In the genomic region with DNA sequence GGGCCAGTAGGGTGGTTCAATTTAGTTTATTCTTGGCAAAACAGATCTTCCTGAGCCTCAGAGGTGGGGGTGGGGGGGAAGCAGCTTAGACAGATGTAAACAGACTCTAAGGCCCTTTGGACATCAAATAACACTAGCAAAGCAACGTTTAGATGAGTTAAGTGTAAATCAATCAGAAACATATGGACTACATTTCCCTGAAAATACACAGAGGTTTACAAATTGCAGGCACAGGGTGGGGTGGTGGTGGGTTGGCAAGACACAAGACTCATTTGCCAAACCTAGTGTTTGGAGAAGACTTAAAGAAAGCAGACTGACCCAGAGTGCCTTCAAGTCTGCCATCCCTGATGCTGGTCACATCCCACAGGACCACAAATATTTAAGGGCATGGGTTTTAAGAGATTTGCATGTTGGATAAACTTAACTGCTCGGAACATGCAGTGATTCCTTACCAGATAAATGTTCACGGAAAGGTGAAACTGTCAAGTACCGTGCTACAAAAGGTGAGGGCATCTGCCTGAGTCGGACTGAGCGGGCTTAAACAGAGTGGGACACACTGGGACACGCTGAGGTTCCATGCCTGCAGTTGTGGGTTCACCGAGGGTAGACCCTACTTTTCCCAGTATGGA, we compare ENCODE assay signal across 15 mouse cellular contexts.
DNase-seq lines count a peak whose midpoint lies in the region; ATAC-seq lines count a peak whose summit lies in the region.
"Had no signal": no experiment of that assay in that cellular context is flagged by ENCODE, and none has a peak within 500 bp of the region (broad histone marks: within the 10 kb centered on the region; RNA-seq: fewer than 3 reads in every experiment).

No protein-coding gene starts in this region.

- H3K36me3 ChIP-seq in forebrain, embryonic 11.5 days (ENCODE audit: control insufficient read depth, insufficient read depth, low read length) = no peaks in the 10 kb centered on the region
- no peaks in the 10 kb centered on the region for H3K36me3 ChIP-seq in forebrain, embryonic 10.5 days (replicated peaks)
- no peaks in the 10 kb centered on the region for H3K36me3 ChIP-seq in embryonic facial prominence, embryonic 15.5 days
- H3K36me3 ChIP-seq in kidney, embryonic 16.5 days (ENCODE audit: insufficient read depth, low read length) = no peaks in the 10 kb centered on the region
- H3K36me3 ChIP-seq: hindbrain, embryonic 15.5 days; neural tube, embryonic 12.5 days had no signal

- 0 out of 2 replicates have a peak, but pooled peaks have one; percentile 29 for ATAC-seq in forebrain, embryonic 11.5 days (replicated peaks; ENCODE audit: low FRiP score)
- peak; percentile 82 for ATAC-seq in embryonic facial prominence, embryonic 15.5 days (ENCODE audit: insufficient number of reproducible peaks, low FRiP score, low TSS enrichment, low read depth)
- ATAC-seq in kidney, embryonic 16.5 days (ENCODE audit: low FRiP score, low TSS enrichment) = no peak

- no peak overlapping the region for H3K27ac ChIP-seq in forebrain, embryonic 11.5 days (ENCODE audit: low read depth, low read length)
- H3K27ac ChIP-seq in forebrain, embryonic 10.5 days = no peak overlapping the region
- H3K27ac ChIP-seq in embryonic facial prominence, embryonic 15.5 days (replicated peaks) = peak overlapping the region; percentile 63
- no peak overlapping the region for H3K27ac ChIP-seq in kidney, embryonic 16.5 days (ENCODE audit: low read length)
- H3K27ac ChIP-seq: hindbrain, embryonic 15.5 days; neural tube, embryonic 12.5 days had no signal

- WGBS in forebrain, embryonic 11.5 days = 8% methylated on average over 8 of the region's 8 CpGs
- WGBS in forebrain, embryonic 10.5 days = 8% methylated on average over 8 of the region's 8 CpGs
- 10% methylated on average over 8 of the region's 8 CpGs for WGBS in embryonic facial prominence, embryonic 15.5 days
- 29% methylated on average over 8 of the region's 8 CpGs for WGBS in kidney, embryonic 16.5 days

- H3K4me3 ChIP-seq in forebrain, embryonic 11.5 days (ENCODE audit: low read depth, low read length) = no peak overlapping the region
- H3K4me3 ChIP-seq in forebrain, embryonic 10.5 days = no peak overlapping the region
- no peak overlapping the region for H3K4me3 ChIP-seq in embryonic facial prominence, embryonic 15.5 days (replicated peaks)
- H3K4me3 ChIP-seq in kidney, embryonic 16.5 days (ENCODE audit: low read length) = no peak overlapping the region
- H3K4me3 ChIP-seq: hindbrain, embryonic 15.5 days; neural tube, embryonic 12.5 days had no signal

- H3K4me2 ChIP-seq in forebrain, embryonic 11.5 days (ENCODE audit: low read depth, low read length, severe bottlenecking) = no peak overlapping the region
- 0 out of 2 replicates have a peak overlapping the region, but pooled peaks have one; percentile 6 for H3K4me2 ChIP-seq in embryonic facial prominence, embryonic 15.5 days (replicated peaks)
- H3K4me2 ChIP-seq in kidney, embryonic 16.5 days (replicated peaks; ENCODE audit: low read depth, low read length) = no peak overlapping the region

- DNase-seq in forebrain, embryonic 11.5 days (ENCODE audit: low spot score) = no peak
- DNase-seq in forebrain, embryonic 10.5 days (ENCODE audit: extremely low spot score, low spot score) = no peak
- DNase-seq in thymus, postnatal 0 days (ENCODE audit: low spot score) = peak; percentile 17
- DNase-seq in thymus, postnatal 36 days = no peak
- DNase-seq in thymus, adult 18-20 months = no peak
- no peak for DNase-seq in Muller cell, postnatal 12 days (ENCODE audit: inconsistent ontology term)
- DNase-seq: cerebellum, adult 2 months; kidney, adult 8-10 months; liver; lung, postnatal 10 days; midbrain, embryonic 14.5 days had no signal

- no peak overlapping the region for H3K9ac ChIP-seq in forebrain, embryonic 11.5 days (ENCODE audit: low read length)
- no peak overlapping the region for H3K9ac ChIP-seq in embryonic facial prominence, embryonic 15.5 days
- no peak overlapping the region for H3K9ac ChIP-seq in kidney, embryonic 16.5 days (replicated peaks; ENCODE audit: low read length)
- H3K9ac ChIP-seq: hindbrain, embryonic 15.5 days; neural tube, embryonic 12.5 days had no signal

- no peaks in the 10 kb centered on the region for H3K27me3 ChIP-seq in forebrain, embryonic 11.5 days (ENCODE audit: control insufficient read depth, insufficient read depth, low read length)
- H3K27me3 ChIP-seq in forebrain, embryonic 10.5 days (ENCODE audit: poor library complexity, severe bottlenecking) = peaks cover 15% of the 10 kb centered on the region
- peaks cover 3% of the 10 kb centered on the region; the same call in 1 of the 2 replicates for H3K27me3 ChIP-seq in embryonic facial prominence, embryonic 15.5 days
- H3K27me3 ChIP-seq in kidney, embryonic 16.5 days (ENCODE audit: insufficient read depth, low read length) = no peaks in the 10 kb centered on the region
- H3K27me3 ChIP-seq: hindbrain, embryonic 15.5 days; neural tube, embryonic 12.5 days had no signal

- H3K4me1 ChIP-seq in forebrain, embryonic 11.5 days (replicated peaks; ENCODE audit: control insufficient read depth, insufficient read depth, low read length) = peaks cover 12% of the 10 kb centered on the region
- peaks cover 29% of the 10 kb centered on the region for H3K4me1 ChIP-seq in forebrain, embryonic 10.5 days
- peaks cover 23% of the 10 kb centered on the region for H3K4me1 ChIP-seq in embryonic facial prominence, embryonic 15.5 days
- peaks cover 4% of the 10 kb centered on the region; the same call in 1 of the 2 replicates for H3K4me1 ChIP-seq in kidney, embryonic 16.5 days (ENCODE audit: insufficient read depth, low read length)

- H3K9me3 ChIP-seq in forebrain, embryonic 11.5 days (ENCODE audit: control insufficient read depth, low read length) = no peaks in the 10 kb centered on the region
- H3K9me3 ChIP-seq in forebrain, embryonic 10.5 days = peaks cover 5% of the 10 kb centered on the region; the same call in 1 of the 2 replicates
- H3K9me3 ChIP-seq in embryonic facial prominence, embryonic 15.5 days (replicated peaks) = no peaks in the 10 kb centered on the region
- no peaks in the 10 kb centered on the region for H3K9me3 ChIP-seq in kidney, embryonic 16.5 days (ENCODE audit: low read length)
- H3K9me3 ChIP-seq: hindbrain, embryonic 15.5 days; neural tube, embryonic 12.5 days had no signal
